ENCODE assay signal across 11 mouse cellular contexts in genomic region chrX:12047223-12047911, GRCm38 (mm10).
A peak's percentile ranks its signal among the peaks of the same experiment; 100 is the strongest.
DNase-seq lines count a peak whose midpoint lies in the region; ATAC-seq and TF ChIP-seq lines count a peak whose summit lies in the region.
"Had no signal": no experiment of that assay in that cellular context is flagged by ENCODE, and none has a peak within 500 bp of the region (broad histone marks: within the 10 kb centered on the region; RNA-seq: fewer than 3 reads in every experiment).

No protein-coding gene starts in this region.

- no peaks in the 10 kb centered on the region for H3K27me3 ChIP-seq in lung, embryonic 15.5 days
- H3K27me3 ChIP-seq in forebrain, embryonic 12.5 days, result peaks cover 21% of the 10 kb centered on the region
- H3K27me3 ChIP-seq in midbrain, embryonic 14.5 days (ENCODE audit: control insufficient read depth, insufficient read depth, low read length), result no peaks in the 10 kb centered on the region
- H3K27me3 ChIP-seq: intestine, embryonic 15.5 days had no signal

- no peak for DNase-seq in lung, postnatal 14 days
- peak; percentile 41 for DNase-seq in R1 (ENCODE audit: low read depth, low spot score)
- peak; percentile 64 for DNase-seq in midbrain, embryonic 14.5 days
- no peak for DNase-seq in gastrocnemius, adult 2 months
- DNase-seq in urinary bladder, adult 2 months (ENCODE audit: low spot score), result no peak
- no peak for DNase-seq in kidney, adult 8-10 months

- H3K36me3 ChIP-seq in lung, embryonic 15.5 days, result peaks cover 4% of the 10 kb centered on the region
- peaks cover 37% of the 10 kb centered on the region for H3K36me3 ChIP-seq in forebrain, embryonic 12.5 days (replicated peaks)
- peaks cover 18% of the 10 kb centered on the region for H3K36me3 ChIP-seq in midbrain, embryonic 14.5 days (ENCODE audit: control insufficient read depth, insufficient read depth, low read length)
- H3K36me3 ChIP-seq: intestine, embryonic 15.5 days had no signal

- H3K4me1 ChIP-seq in lung, embryonic 15.5 days, result peaks cover 19% of the 10 kb centered on the region
- H3K4me1 ChIP-seq in forebrain, embryonic 12.5 days, result peaks cover 17% of the 10 kb centered on the region
- H3K4me1 ChIP-seq in midbrain, embryonic 14.5 days (ENCODE audit: control insufficient read depth, insufficient read depth, low read length), result no peaks in the 10 kb centered on the region
- H3K4me1 ChIP-seq: intestine, embryonic 15.5 days had no signal

- H3K4me2 ChIP-seq in lung, embryonic 15.5 days, result no peak overlapping the region
- H3K4me2 ChIP-seq in forebrain, embryonic 12.5 days, result no peak overlapping the region
- no peak overlapping the region for H3K4me2 ChIP-seq in midbrain, embryonic 14.5 days (ENCODE audit: low read length)
- H3K4me2 ChIP-seq: embryonic facial prominence, embryonic 13.5 days; intestine, embryonic 15.5 days had no signal

- ATAC-seq in lung, embryonic 15.5 days (ENCODE audit: borderline replicate concordance, extremely low read depth, low FRiP score, low TSS enrichment), result peak; percentile 63; the same call in 1 of the 2 replicates
- ATAC-seq in forebrain, embryonic 12.5 days (ENCODE audit: low FRiP score), result 0 out of 2 replicates have a peak, but pooled peaks have one; percentile 71
- ATAC-seq in midbrain, embryonic 14.5 days (ENCODE audit: low FRiP score, low TSS enrichment), result peak; percentile 60; the same call in 1 of the 2 replicates
- ATAC-seq: intestine, embryonic 15.5 days had no signal

- no peak overlapping the region for H3K9ac ChIP-seq in lung, embryonic 15.5 days
- no peak overlapping the region for H3K9ac ChIP-seq in forebrain, embryonic 12.5 days
- H3K9ac ChIP-seq in midbrain, embryonic 14.5 days (replicated peaks; ENCODE audit: low read length), result no peak overlapping the region
- H3K9ac ChIP-seq: embryonic facial prominence, embryonic 13.5 days; intestine, embryonic 15.5 days; liver, embryonic 14.5 days had no signal

- H3K4me3 ChIP-seq in lung, embryonic 15.5 days, result no peak overlapping the region
- no peak overlapping the region for H3K4me3 ChIP-seq in forebrain, embryonic 12.5 days (replicated peaks)
- H3K4me3 ChIP-seq in midbrain, embryonic 14.5 days (replicated peaks; ENCODE audit: low read depth, low read length), result no peak overlapping the region
- no peak overlapping the region for H3K4me3 ChIP-seq in gastrocnemius, adult 2 months
- H3K4me3 ChIP-seq: embryonic facial prominence, embryonic 13.5 days; intestine, embryonic 15.5 days had no signal

- WGBS in lung, embryonic 15.5 days, result 29% methylated on average over 16 of the region's 16 CpGs
- 20% methylated on average over 16 of the region's 16 CpGs for WGBS in forebrain, embryonic 12.5 days
- WGBS in midbrain, embryonic 14.5 days, result 19% methylated on average over 16 of the region's 16 CpGs

- no peak overlapping the region for H3K27ac ChIP-seq in lung, embryonic 15.5 days
- no peak overlapping the region for H3K27ac ChIP-seq in forebrain, embryonic 12.5 days
- peak overlapping the region; percentile 3 for H3K27ac ChIP-seq in midbrain, embryonic 14.5 days (replicated peaks; ENCODE audit: low read depth, low read length)
- no peak overlapping the region for H3K27ac ChIP-seq in gastrocnemius, adult 2 months
- H3K27ac ChIP-seq: embryonic facial prominence, embryonic 13.5 days; intestine, embryonic 15.5 days; liver, embryonic 14.5 days had no signal

- no peak for TF ChIP-seq CTCF in gastrocnemius, adult 2 months (IDR thresholded peaks at IDR 0.05)

- intact Hi-C loops in gastrocnemius, adult 2 months (cut with DNase I), result no loop called here

- no peaks in the 10 kb centered on the region for H3K9me3 ChIP-seq in lung, embryonic 15.5 days
- no peaks in the 10 kb centered on the region for H3K9me3 ChIP-seq in forebrain, embryonic 12.5 days
- no peaks in the 10 kb centered on the region for H3K9me3 ChIP-seq in midbrain, embryonic 14.5 days (ENCODE audit: control insufficient read depth, low read length)
- H3K9me3 ChIP-seq: embryonic facial prominence, embryonic 13.5 days; intestine, embryonic 15.5 days had no signal

Comparison
In these comparisons a context has a peak if more than half of its experiments do, and no peak if none do; other contexts are left out.
1. DNase-seq: peak in R1 (single experiment) and midbrain, embryonic 14.5 days (single experiment); none in lung, postnatal 14 days (single experiment), gastrocnemius, adult 2 months (single experiment), urinary bladder, adult 2 months (single experiment) and kidney, adult 8-10 months (0 of 2).
2. Peak in every context shown above with its lines, with median percentiles within 50 percentile points of each other: ATAC-seq.